Mouse (Mus musculus) megakaryocyte, adult 5-6 weeks (primary cell): ENCODE results near the gene Lgi1. TPM values are rescaled to one million over a fixed set of nuclear protein-coding genes. Genes with fewer than 3 reads are reported as not detected.

Source experiments
- ATAC-seq: 2 replicates; pipeline ENCODE4 v1.8.0; 2016; ENCODE audit warnings: mild to moderate bottlenecking, inconsistent platforms; ENCODE audit not compliant: poor library complexity, severe bottlenecking
- total RNA-seq, 2 experiments: library from RNA; stranded (forward) in 1 of 2; stranded (reverse) in 1 of 2; fragments of 153-499, 151-499 nt in 1 of 2; fragments of 221-1000, 200-1000 nt in 1 of 2; gene quantifications; 2 replicates each; pipeline versions ENCODE4 v1.2.3 to v1.2.4; 2015 to 2017

Gene Lgi1
- total RNA-seq (2015) (not detected in 2 replicates), total RNA-seq (2017) (not detected in 2 replicates)

- no peak for ATAC-seq
Measured at GRCm38 (mm10) chr19:38264505-38265500, at the start of gene Lgi1. TSS of gene Lgi1 (plus strand) at chr19:38264536.

- ATAC-seq: no peak
Measured at GRCm38 (mm10) chr19:38217696-38218095, 46.6 kb upstream of the Lgi1 start.

GRCm38 (mm10) chr19:38223356-38223904 lies 40.9 kb upstream of the Lgi1 start:
- peak; percentile 36 for ATAC-seq

- ATAC-seq: peak; percentile 99
Measured at GRCm38 (mm10) chr19:38223905-38224684, 40.2 kb upstream of the Lgi1 start, which contains the start of gene Fra10ac1. TSS of gene Fra10ac1 (minus strand) at chr19:38224156.

GRCm38 (mm10) chr19:38224685-38225060 lies 39.7 kb upstream of the Lgi1 start:
- no peak for ATAC-seq

- ATAC-seq: no peak
Measured at GRCm38 (mm10) chr19:38228699-38229098, 35.6 kb upstream of the Lgi1 start.

GRCm38 (mm10) chr19:38232087-38232486 lies 32.2 kb upstream of the Lgi1 start:
- ATAC-seq: no peak

GRCm38 (mm10) chr19:38232516-38232915 lies 31.8 kb upstream of the Lgi1 start:
- ATAC-seq: no peak

GRCm38 (mm10) chr19:38236526-38236925 lies 27.8 kb upstream of the Lgi1 start:
- ATAC-seq: no peak

- peak; percentile 59 for ATAC-seq
Measured at GRCm38 (mm10) chr19:38237834-38238212, 26.5 kb upstream of the Lgi1 start.

GRCm38 (mm10) chr19:38238213-38238951 lies 26.0 kb upstream of the Lgi1 start:
- peak; percentile 90 for ATAC-seq

- ATAC-seq: no peak
Measured at GRCm38 (mm10) chr19:38242314-38242852, 22.0 kb upstream of the Lgi1 start.

GRCm38 (mm10) chr19:38244748-38245147 lies 19.6 kb upstream of the Lgi1 start:
- no peak for ATAC-seq

GRCm38 (mm10) chr19:38245361-38246176 lies 18.8 kb upstream of the Lgi1 start:
- no peak for ATAC-seq

- ATAC-seq: no peak
Measured at GRCm38 (mm10) chr19:38246177-38246622, 18.1 kb upstream of the Lgi1 start.

GRCm38 (mm10) chr19:38249627-38250026 lies 14.7 kb upstream of the Lgi1 start:
- no peak for ATAC-seq

- ATAC-seq: no peak
Measured at GRCm38 (mm10) chr19:38253796-38254195, 10.5 kb upstream of the Lgi1 start.

GRCm38 (mm10) chr19:38258651-38259065 lies 5.7 kb upstream of the Lgi1 start:
- ATAC-seq: no peak

GRCm38 (mm10) chr19:38259436-38259835 lies 4.9 kb upstream of the Lgi1 start:
- ATAC-seq: no peak
